In the genomic region with DNA sequence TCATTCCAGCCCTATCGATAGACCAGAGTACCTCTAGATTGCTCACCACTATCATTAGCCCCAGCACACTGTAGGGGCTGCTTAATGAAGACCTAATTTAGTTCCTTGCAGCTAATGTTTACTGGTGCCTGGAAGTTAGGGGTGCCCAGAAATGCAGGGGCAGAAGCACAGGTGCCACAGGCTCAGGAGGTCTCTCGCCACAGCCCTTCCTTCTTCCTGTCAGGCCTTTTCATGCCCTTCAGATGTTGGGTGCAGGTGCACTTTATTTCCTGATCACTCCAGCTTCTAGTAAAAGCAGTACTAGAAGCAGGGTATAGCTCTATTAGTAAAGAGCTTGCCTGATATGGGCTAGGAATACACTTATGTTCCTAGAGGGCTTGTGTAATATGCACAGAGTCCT, we compare ENCODE assay signal across 17 mouse cellular contexts. TPM values are rescaled to one million over a fixed set of nuclear protein-coding genes. Genes with fewer than 3 reads are reported as not detected.
DNase-seq lines count a peak whose midpoint lies in the region; ATAC-seq and TF ChIP-seq lines count a peak whose summit lies in the region.
"Had no signal": no experiment of that assay in that cellular context is flagged by ENCODE, and none has a peak within 500 bp of the region (broad histone marks: within the 10 kb centered on the region; RNA-seq: fewer than 3 reads in every experiment).

No protein-coding gene starts in this region.

- no peak for ATAC-seq in erythroblast, adult 5-6 weeks (replicated peaks; ENCODE audit: low FRiP score, poor library complexity, severe bottlenecking)
- ATAC-seq in hematopoietic stem cell, adult 5-6 weeks (replicated peaks in 1 of 2; ENCODE audit: insufficient read depth in 1 of 2, low FRiP score in 2 of 2, low TSS enrichment in 1 of 2, low read depth in 1 of 2, poor library complexity in 2 of 2, severe bottlenecking in 2 of 2): peak; percentile 13 to 33; a peak in 1 of 4 replicates
- no peak for ATAC-seq in liver, postnatal 0 days

- H3K9ac ChIP-seq in liver, postnatal 0 days (replicated peaks): peak overlapping the region; percentile 10; the same call in 1 of the 2 replicates
- H3K9ac ChIP-seq: embryonic facial prominence, embryonic 12.5 days; forebrain, embryonic 12.5 days; heart, embryonic 12.5 days had no signal

- peaks cover 30% of the 10 kb centered on the region for H3K36me3 ChIP-seq in erythroblast, embryonic 14.5 days (ENCODE audit: control insufficient read depth)
- no peaks in the 10 kb centered on the region for H3K36me3 ChIP-seq in liver, postnatal 0 days (replicated peaks; ENCODE audit: insufficient read depth, low read length)
- H3K36me3 ChIP-seq: embryonic facial prominence, embryonic 12.5 days; forebrain, embryonic 12.5 days; heart, embryonic 12.5 days; midbrain, embryonic 10.5 days had no signal

- peaks cover 94% of the 10 kb centered on the region for H3K4me1 ChIP-seq in erythroblast, embryonic 14.5 days (ENCODE audit: control insufficient read depth)
- H3K4me1 ChIP-seq in liver, postnatal 0 days (ENCODE audit: insufficient read depth): peaks cover 42% of the 10 kb centered on the region
- H3K4me1 ChIP-seq: embryonic facial prominence, embryonic 12.5 days; forebrain, embryonic 12.5 days; heart, embryonic 12.5 days; midbrain, embryonic 10.5 days had no signal

- intact Hi-C loops in gastrocnemius, postnatal 14 days (cut with DNase I; ENCODE audit: low total_unique reads): no loop called here

- no peak for TF ChIP-seq CTCF in liver, postnatal 0 days (IDR thresholded peaks at IDR 0.05; ENCODE audit: low read depth)

- no peak for DNase-seq in liver, postnatal 0 days
- peak; percentile 77 for DNase-seq in thymus, postnatal 25 days
- DNase-seq in urinary bladder, postnatal 25 days (ENCODE audit: low spot score): no peak
- DNase-seq in gastrocnemius, postnatal 14 days: no peak
- DNase-seq in spleen, postnatal 10 days (ENCODE audit: low spot score in 2 of 2): no peak
- DNase-seq: adrenal gland, postnatal 36 days; cerebellum, adult 8-10 months; heart, postnatal 4 days; kidney, postnatal 4 days; right cerebral cortex, postnatal 25 days had no signal

- no peak for TF ChIP-seq EP300 in liver, postnatal 0 days (IDR thresholded peaks at IDR 0.05; ENCODE audit: low read depth)

- peak overlapping the region; percentile 29; the same call in 1 of the 2 replicates for H3K4me2 ChIP-seq in liver, postnatal 0 days (ENCODE audit: low read depth, low read length)
- H3K4me2 ChIP-seq: embryonic facial prominence, embryonic 12.5 days; forebrain, embryonic 12.5 days; heart, embryonic 12.5 days had no signal

- peak overlapping the region; percentile 19 for H3K4me3 ChIP-seq in erythroblast, embryonic 14.5 days (replicated peaks)
- H3K4me3 ChIP-seq in liver, postnatal 0 days (ENCODE audit: low read depth, low read length): no peak overlapping the region
- H3K4me3 ChIP-seq: embryonic facial prominence, embryonic 12.5 days; forebrain, embryonic 12.5 days; heart, embryonic 12.5 days; midbrain, embryonic 10.5 days had no signal

- H3K27ac ChIP-seq in liver, postnatal 0 days (ENCODE audit: low read depth): peak overlapping the region; percentile 71
- H3K27ac ChIP-seq: embryonic facial prominence, embryonic 12.5 days; forebrain, embryonic 12.5 days; midbrain, embryonic 10.5 days had no signal

- peaks cover 7% of the 10 kb centered on the region for H3K9me3 ChIP-seq in erythroblast, embryonic 14.5 days (ENCODE audit: control insufficient read depth, low read length)
- no peaks in the 10 kb centered on the region for H3K9me3 ChIP-seq in liver, postnatal 0 days (ENCODE audit: low read length)
- H3K9me3 ChIP-seq: embryonic facial prominence, embryonic 12.5 days; forebrain, embryonic 12.5 days; heart, embryonic 12.5 days; midbrain, embryonic 10.5 days had no signal

- H3K27me3 ChIP-seq in erythroblast, embryonic 14.5 days (ENCODE audit: control insufficient read depth): no peaks in the 10 kb centered on the region
- H3K27me3 ChIP-seq in liver, postnatal 0 days (ENCODE audit: insufficient read depth, low read length): no peaks in the 10 kb centered on the region
- H3K27me3 ChIP-seq: embryonic facial prominence, embryonic 12.5 days; heart, embryonic 12.5 days had no signal

- WGBS in liver, postnatal 0 days (ENCODE audit: insufficient replicate concordance): 66% methylated on average over 2 of the region's 2 CpGs

RNA-seq across cellular contexts. Expression of gene Usp7, which starts 46.4 kb away (rescaled TPM):
- 6.0 and 6.8 TPM in 2 replicates for polyA plus RNA-seq in erythroblast, embryonic 14.5 days (2012)
- total RNA-seq in erythroblast, adult 5-6 weeks (2015; ENCODE audit: low replicate concordance): 545 and 592 TPM in 2 replicates
- total RNA-seq in erythroblast, adult 5-6 weeks (2017; ENCODE audit: low replicate concordance): 1,042 and 1,164 TPM in 2 replicates
- 214 and 221 TPM in 2 replicates for total RNA-seq in hematopoietic stem cell, adult 5-6 weeks (2017)
- 15.8 and 17.7 TPM in 2 replicates for polyA plus RNA-seq in liver, postnatal 0 days (2015; fragmentation: Nextera tagmentation; extraction: Ambion mirVana)
- total RNA-seq in gastrocnemius, postnatal 14 days (2021): 10 to 100 TPM; 46.4 to 48.9 TPM

Comparison
In these comparisons a context has a peak if more than half of its experiments do, and no peak if none do; other contexts are left out.
1. ATAC-seq: peak in hematopoietic stem cell, adult 5-6 weeks (2 of 2); none in erythroblast, adult 5-6 weeks (single experiment) and liver, postnatal 0 days (single experiment).